Mouse (Mus musculus) liver, embryonic 15.5 days (tissue): Measurements from ENCODE around the gene Slc36a2. TPM values are rescaled to one million over a fixed set of nuclear protein-coding genes. Genes with fewer than 3 reads are reported as not detected.

Experiments used
- ATAC-seq: fragments of 200-750 bp; cut with Nextera tagmentation; 2 replicates; pipeline ENCODE4 v1.8.0; 2017; ENCODE audit warnings: moderate number of reproducible peaks, mild to moderate bottlenecking, moderate library complexity; ENCODE audit not compliant: insufficient read depth
- H3K27ac ChIP-seq: fragments of 300-500 bp; sonication (generic); replicated peaks from 2 replicates; pipeline ENCODE4 v1.5.1; 2015; ENCODE audit warnings: mild to moderate bottlenecking, inconsistent platforms
- H3K27me3 ChIP-seq: fragments of 300-500 bp; sonication (generic); 2 replicates; pipeline ENCODE4 v1.6.1; 2015; ENCODE audit warnings: mild to moderate bottlenecking, inconsistent platforms
- H3K36me3 ChIP-seq: fragments of 300-500 bp; sonication (generic); replicated peaks from 2 replicates; pipeline ENCODE4 v1.6.1; 2015; ENCODE audit warnings: moderate library complexity, mild to moderate bottlenecking, inconsistent platforms
- H3K4me1 ChIP-seq: fragments of 300-500 bp; sonication (generic); replicated peaks from 2 replicates; pipeline ENCODE4 v1.6.1; 2015; ENCODE audit warnings: inconsistent platforms
- H3K4me2 ChIP-seq: fragments of 300-500 bp; sonication (generic); 2 replicates; pipeline ENCODE4 v1.6.1; 2015; ENCODE audit warnings: moderate library complexity, mild to moderate bottlenecking, inconsistent platforms
- H3K4me3 ChIP-seq: fragments of 300-500 bp; sonication (generic); replicated peaks from 2 replicates; pipeline ENCODE4 v1.5.1; 2015; ENCODE audit warnings: mild to moderate bottlenecking, inconsistent platforms
- H3K9ac ChIP-seq: fragments of 300-500 bp; sonication (generic); 2 replicates; pipeline ENCODE4 v1.6.1; 2015; ENCODE audit warnings: moderate library complexity, mild to moderate bottlenecking, inconsistent platforms
- H3K9me3 ChIP-seq: fragments of 300-500 bp; sonication (generic); replicated peaks from 2 replicates; pipeline ENCODE4 v1.6.1; 2016; ENCODE audit warnings: inconsistent platforms
- WGBS: fragments of 180-500 bp; shearing (Covaris S2); methylation state at CpG from one replicate; pipeline ENCODE4 v1.1.7; 2015; ENCODE audit warnings: mixed read lengths; ENCODE audit not compliant: insufficient replicate concordance; 5-methylcytosine and 5-hydroxymethylcytosine counted together
- polyA plus RNA-seq: library from polyadenylated mRNA; unstranded; fragments of >200 nt; fragmentation: Nextera tagmentation; extraction: Ambion mirVana; gene quantifications from 2 replicates; pipeline ENCODE4 v1.2.1, GENCODE M21; 2015

The Slc36a2 gene
- polyA plus RNA-seq, 1 experiment from 2014 or later: 27.3 TPM

DNA sequence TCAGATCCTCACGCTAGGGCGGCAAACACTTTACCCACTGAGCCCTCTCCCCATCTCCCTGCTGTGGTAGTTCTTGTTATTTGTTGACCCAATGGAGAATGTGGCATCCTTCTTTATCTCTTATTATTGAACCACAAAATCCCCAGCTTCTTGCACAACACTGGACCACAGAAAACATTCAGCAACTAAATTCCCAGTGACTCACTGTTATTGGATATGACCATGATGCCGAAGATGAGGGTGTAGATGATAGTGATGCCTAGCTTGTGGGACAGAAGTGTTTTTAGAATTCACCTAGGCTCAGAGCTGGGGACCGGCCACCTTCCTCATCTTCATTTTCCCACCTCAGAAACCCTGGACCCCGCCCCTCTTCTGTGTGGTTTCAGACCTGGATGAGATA, 50.0 kb downstream of the Slc36a2 start:
- Histone ChIP-seq H3K36me3 (no peaks in the 10 kb centered on the region), H3K27ac (no peak overlapping the region), H3K4me3 (no peak overlapping the region), H3K27me3 (no peaks in the 10 kb centered on the region), H3K9ac (no peak overlapping the region), H3K9me3 (no peaks in the 10 kb centered on the region), H3K4me2 (no peak overlapping the region), H3K4me1 (peaks cover 8% of the 10 kb centered on the region)
- no peak for ATAC-seq
- WGBS: 70% methylated on average over 5 of the region's 5 CpGs

GRCm38 (mm10) chr11:55134407-55134806, 50.5 kb downstream of the Slc36a2 start:
- 71% methylated on average over 1 of the region's 1 CpGs for WGBS
- H3K4me3 ChIP-seq: no peak overlapping the region
- H3K27ac ChIP-seq: no peak overlapping the region
- H3K4me1 ChIP-seq: peaks cover 8% of the 10 kb centered on the region
- H3K36me3 ChIP-seq: no peaks in the 10 kb centered on the region
- H3K9me3 ChIP-seq: no peaks in the 10 kb centered on the region
- H3K27me3 ChIP-seq: no peaks in the 10 kb centered on the region
- no peak overlapping the region for H3K4me2 ChIP-seq
- no peak overlapping the region for H3K9ac ChIP-seq
- ATAC-seq: no peak

DNA sequence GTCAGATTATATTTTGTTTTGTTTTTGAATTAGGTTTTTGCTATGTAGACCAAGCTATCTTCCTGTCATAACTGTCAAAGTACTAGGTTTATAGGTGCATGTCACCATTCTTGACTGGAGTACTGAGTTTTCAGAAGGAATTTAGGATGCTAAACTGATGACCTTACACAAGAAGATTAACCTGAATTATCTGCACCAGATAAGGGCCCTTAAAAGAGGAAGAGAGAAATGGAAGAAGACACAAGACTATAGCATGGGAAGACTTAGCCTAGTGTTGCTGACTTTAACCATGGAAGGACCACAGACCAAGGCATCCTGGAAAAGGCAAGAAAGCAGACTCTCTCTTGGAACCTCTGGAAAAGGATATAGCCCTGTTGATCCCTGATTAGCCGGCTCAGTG, 51.7 kb downstream of the Slc36a2 start:
- no peaks in the 10 kb centered on the region for H3K9me3 ChIP-seq
- H3K9ac ChIP-seq: no peak overlapping the region
- H3K4me2 ChIP-seq: no peak overlapping the region
- peaks cover 8% of the 10 kb centered on the region for H3K4me1 ChIP-seq
- H3K36me3 ChIP-seq: no peaks in the 10 kb centered on the region
- WGBS: 59% methylated on average over 1 of the region's 1 CpGs
- no peaks in the 10 kb centered on the region for H3K27me3 ChIP-seq
- no peak overlapping the region for H3K27ac ChIP-seq
- no peak overlapping the region for H3K4me3 ChIP-seq
- no peak for ATAC-seq

DNA sequence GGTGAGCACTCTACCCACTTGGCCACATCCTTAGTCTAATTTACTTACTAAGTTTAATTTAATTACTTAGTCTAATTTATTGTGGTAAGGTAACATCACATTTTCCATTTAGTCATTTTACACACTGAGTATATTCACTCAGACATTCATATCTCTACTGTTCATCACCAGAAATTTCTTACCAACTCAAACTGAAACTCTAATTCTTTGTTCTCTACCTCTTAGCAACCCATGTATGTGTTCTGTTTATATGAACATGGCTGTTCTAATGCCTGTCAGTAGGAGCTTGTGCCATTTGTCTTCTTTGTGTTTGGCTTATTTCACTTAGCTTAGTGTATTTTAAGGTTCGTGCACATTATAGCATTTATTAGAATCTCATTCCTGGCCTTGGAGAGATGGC, 52.9 kb downstream of the Slc36a2 start:
- Histone ChIP-seq H3K4me1 (peaks cover 8% of the 10 kb centered on the region), H3K27me3 (no peaks in the 10 kb centered on the region), H3K9ac (no peak overlapping the region), H3K4me3 (no peak overlapping the region), H3K9me3 (no peaks in the 10 kb centered on the region), H3K4me2 (no peak overlapping the region), H3K27ac (no peak overlapping the region), H3K36me3 (no peaks in the 10 kb centered on the region)
- 51% methylated on average over 1 of the region's 1 CpGs for WGBS
- no peak for ATAC-seq

DNA sequence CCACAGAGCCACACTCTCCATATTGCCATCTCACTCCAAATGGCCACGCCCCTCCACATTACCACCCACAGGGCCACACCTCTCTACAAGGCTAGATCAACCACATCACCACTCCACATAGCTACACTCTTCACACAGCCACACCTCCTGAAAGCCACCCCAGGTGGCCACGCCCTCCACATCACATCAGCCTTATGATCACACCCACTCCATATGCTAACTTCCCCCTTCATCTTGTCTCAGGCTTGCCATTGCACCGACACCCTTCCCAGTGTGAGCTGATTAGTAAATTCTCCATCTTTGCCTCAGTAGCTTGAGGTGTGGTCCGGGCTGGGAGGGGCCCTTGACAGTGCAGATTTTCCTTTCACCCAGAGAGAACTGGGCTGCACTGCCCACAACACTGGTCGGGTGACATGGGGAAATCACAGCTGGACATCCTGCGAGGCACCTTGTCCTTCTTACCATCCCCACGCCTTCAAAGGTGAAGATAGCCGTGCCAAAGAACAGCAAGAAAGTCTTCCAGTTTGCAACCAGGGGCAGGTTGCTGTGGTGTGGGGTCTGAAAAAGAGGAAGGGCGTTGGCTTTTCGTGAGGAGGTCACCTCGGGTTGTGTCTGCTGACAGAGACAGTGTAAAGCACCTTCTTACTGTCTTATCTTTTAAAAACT, 53.7 kb downstream of the Slc36a2 start:
- Histone ChIP-seq H3K4me2 (no peak overlapping the region), H3K9ac (no peak overlapping the region), H3K4me3 (no peak overlapping the region), H3K27me3 (no peaks in the 10 kb centered on the region), H3K9me3 (no peaks in the 10 kb centered on the region), H3K27ac (0 out of 2 replicates have a peak overlapping the region, but pooled peaks have one; percentile 14), H3K36me3 (no peaks in the 10 kb centered on the region), H3K4me1 (peaks cover 13% of the 10 kb centered on the region)
- 33% methylated on average over 11 of the region's 11 CpGs for WGBS
- ATAC-seq: peak; percentile 72

- Histone ChIP-seq H3K4me1 (peaks cover 17% of the 10 kb centered on the region), H3K4me3 (no peak overlapping the region), H3K9ac (no peak overlapping the region), H3K27ac (no peak overlapping the region), H3K27me3 (no peaks in the 10 kb centered on the region), H3K9me3 (no peaks in the 10 kb centered on the region), H3K4me2 (no peak overlapping the region), H3K36me3 (no peaks in the 10 kb centered on the region)
- WGBS: 41% methylated on average over 3 of the region's 3 CpGs
- no peak for ATAC-seq
These were observed 56.5 kb downstream of the Slc36a2 start for GRCm38 (mm10) chr11:55128411-55128810.

DNA sequence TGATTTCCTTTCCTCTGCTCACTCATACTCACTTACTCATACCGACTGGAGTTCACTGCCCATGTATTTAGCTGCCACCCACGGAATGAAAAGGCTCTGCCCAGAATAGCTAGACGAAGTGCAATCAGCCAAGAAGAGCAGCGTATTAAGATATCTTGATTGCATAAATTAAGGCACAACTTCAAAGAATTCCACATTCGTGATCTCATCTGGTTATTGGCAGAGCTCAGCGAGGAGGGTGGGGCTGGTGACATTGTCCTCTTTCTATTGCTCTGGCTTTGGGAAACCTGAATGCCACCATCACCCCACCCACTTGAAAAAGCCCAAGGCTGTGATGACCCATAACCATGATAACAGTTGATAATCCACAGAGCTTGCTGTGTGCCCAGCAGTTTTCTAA, 56.9 kb downstream of the Slc36a2 start:
- no peaks in the 10 kb centered on the region for H3K9me3 ChIP-seq
- H3K36me3 ChIP-seq: no peaks in the 10 kb centered on the region
- H3K27me3 ChIP-seq: no peaks in the 10 kb centered on the region
- no peak for ATAC-seq
- H3K4me3 ChIP-seq: no peak overlapping the region
- H3K4me2 ChIP-seq: no peak overlapping the region
- no peak overlapping the region for H3K9ac ChIP-seq
- H3K4me1 ChIP-seq: peaks cover 17% of the 10 kb centered on the region
- WGBS: 41% methylated on average over 6 of the region's 6 CpGs
- no peak overlapping the region for H3K27ac ChIP-seq

DNA sequence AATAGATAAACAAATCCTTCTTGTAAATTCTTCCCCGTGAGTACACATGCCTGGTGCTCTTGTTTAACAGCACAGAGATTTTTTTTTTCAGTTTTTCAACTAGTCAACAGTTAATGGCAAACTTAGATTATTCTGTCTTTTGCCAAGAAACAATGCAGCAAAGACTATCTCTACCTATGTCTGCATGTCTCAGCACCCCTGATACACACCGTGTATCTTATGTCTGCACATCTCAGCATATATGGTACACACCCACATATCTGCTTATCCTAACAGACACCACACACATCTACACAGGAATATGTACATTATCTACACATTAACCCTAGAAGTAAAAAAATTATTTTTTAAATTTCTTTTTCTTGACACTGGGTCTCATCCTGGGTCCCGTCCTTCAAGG, 58.2 kb downstream of the Slc36a2 start:
- Histone ChIP-seq H3K9me3 (no peaks in the 10 kb centered on the region), H3K36me3 (no peaks in the 10 kb centered on the region), H3K27me3 (no peaks in the 10 kb centered on the region), H3K4me1 (peaks cover 17% of the 10 kb centered on the region), H3K4me3 (no peak overlapping the region), H3K27ac (no peak overlapping the region), H3K4me2 (no peak overlapping the region), H3K9ac (no peak overlapping the region)
- ATAC-seq: no peak
- 32% methylated on average over 3 of the region's 3 CpGs for WGBS

DNA sequence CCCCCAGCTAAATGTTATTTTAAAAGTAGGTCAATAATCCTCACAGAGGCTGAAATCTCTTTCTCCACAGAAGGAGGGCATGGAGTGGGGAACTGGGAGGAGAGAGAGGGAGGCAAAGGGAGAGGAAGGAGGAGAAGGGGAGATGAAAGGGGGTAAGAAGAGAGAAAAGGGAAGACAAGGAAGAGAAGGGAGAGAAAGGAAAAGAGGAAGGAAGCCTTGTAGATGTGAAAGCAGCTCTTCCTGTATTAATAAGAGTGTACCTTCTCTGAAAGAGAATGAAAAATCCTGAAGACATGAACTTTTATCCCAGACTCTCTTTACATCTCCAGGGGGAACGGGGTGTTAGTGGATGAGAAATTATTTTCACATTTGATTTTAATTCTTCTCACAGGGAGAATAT, 63.4 kb downstream of the Slc36a2 start:
- H3K4me2 ChIP-seq: no peak overlapping the region
- H3K9ac ChIP-seq: no peak overlapping the region
- 60% methylated on average over 1 of the region's 1 CpGs for WGBS
- no peaks in the 10 kb centered on the region for H3K27me3 ChIP-seq
- peaks cover 6% of the 10 kb centered on the region for H3K4me1 ChIP-seq
- no peak overlapping the region for H3K4me3 ChIP-seq
- H3K27ac ChIP-seq: peak overlapping the region; percentile 48; the same call in 1 of the 2 replicates
- no peaks in the 10 kb centered on the region for H3K9me3 ChIP-seq
- no peaks in the 10 kb centered on the region for H3K36me3 ChIP-seq
- no peak for ATAC-seq

DNA sequence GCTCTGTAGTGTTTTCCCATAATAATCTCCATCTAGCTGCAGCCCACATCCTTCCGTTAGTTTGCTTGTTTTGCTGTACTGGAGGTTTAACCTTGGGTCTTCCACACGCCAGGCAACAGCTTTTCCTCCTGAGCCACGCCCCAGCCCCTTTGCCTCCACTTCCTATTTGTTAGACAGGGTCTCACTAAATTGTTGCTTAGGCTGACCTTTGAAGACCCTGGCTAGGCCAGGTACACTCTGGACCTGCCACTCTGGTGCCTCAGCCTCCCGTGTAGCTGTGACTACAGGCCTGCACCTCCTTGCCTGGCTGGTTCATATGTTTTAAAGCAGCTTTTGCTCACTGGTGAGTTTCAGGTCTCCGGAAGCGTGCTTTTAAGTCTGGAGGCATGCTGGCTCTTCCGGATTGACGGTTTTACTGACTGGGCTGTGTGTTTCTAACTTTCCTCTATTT, 64.0 kb downstream of the Slc36a2 start:
- Histone ChIP-seq H3K4me1 (0 out of 2 replicates have a peak, but pooled peaks cover under 1% of the 10 kb centered on the region), H3K36me3 (no peaks in the 10 kb centered on the region), H3K4me3 (no peak overlapping the region), H3K27me3 (no peaks in the 10 kb centered on the region), H3K27ac (peak overlapping the region; percentile 48), H3K4me2 (no peak overlapping the region), H3K9ac (no peak overlapping the region), H3K9me3 (no peaks in the 10 kb centered on the region)
- WGBS: 37% methylated on average over 8 of the region's 8 CpGs
- ATAC-seq: no peak

DNA sequence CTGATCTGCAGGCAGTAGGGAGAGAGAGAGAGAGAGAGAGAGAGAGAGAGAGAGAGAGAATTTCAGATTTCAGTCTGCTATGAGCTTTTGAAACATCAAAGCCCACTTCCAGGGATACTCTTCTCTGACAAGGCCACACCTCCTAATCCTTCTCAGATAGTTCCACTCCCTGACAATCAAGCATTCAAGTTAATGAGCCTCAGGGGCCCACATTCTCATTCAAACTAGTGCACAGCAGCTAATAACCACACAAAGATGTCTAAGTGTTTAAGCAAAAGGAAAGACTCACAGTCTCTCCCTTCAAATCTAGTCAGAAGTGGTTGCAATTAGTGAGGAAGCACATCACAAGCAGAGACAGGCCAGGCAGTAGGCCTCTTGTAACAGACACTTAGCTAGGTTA, 64.6 kb downstream of the Slc36a2 start:
- no peak for ATAC-seq

GRCm38 (mm10) chr11:55117031-55117430, 67.8 kb downstream of the Slc36a2 start:
- Histone ChIP-seq H3K9ac (no peak overlapping the region), H3K27ac (no peak overlapping the region), H3K27me3 (no peaks in the 10 kb centered on the region), H3K36me3 (no peaks in the 10 kb centered on the region), H3K4me1 (no peaks in the 10 kb centered on the region), H3K4me3 (no peak overlapping the region), H3K9me3 (no peaks in the 10 kb centered on the region), H3K4me2 (no peak overlapping the region)
- no peak for ATAC-seq
- 27% methylated on average over 2 of the region's 2 CpGs for WGBS

More for the DNA sequence above, 64.6 kb downstream of the Slc36a2 start:
- no peak overlapping the region for H3K4me3 ChIP-seq
- no peak overlapping the region for H3K9ac ChIP-seq
- no peak overlapping the region for H3K4me2 ChIP-seq
- H3K9me3 ChIP-seq: no peaks in the 10 kb centered on the region
- no peaks in the 10 kb centered on the region for H3K36me3 ChIP-seq
- no peak overlapping the region for H3K27ac ChIP-seq
- H3K27me3 ChIP-seq: no peaks in the 10 kb centered on the region
- no peaks in the 10 kb centered on the region for H3K4me1 ChIP-seq
